Mouse (Mus musculus) layer of hippocampus, adult 6 months (tissue): ENCODE results near the gene Hist1h2bh. TPM values are rescaled to one million over a fixed set of nuclear protein-coding genes. Genes with fewer than 3 reads are reported as not detected.

Experiments used
- microRNA-seq: library from miRNA; unstranded; fragments of <30 nt; microRNA quantifications from one replicate; pipeline ENCODE4 v1.2.0, GENCODE M21; 2020
- polyA plus RNA-seq: library from polyadenylated mRNA; unstranded; fragments of <200 nt; fragmentation: Nextera tagmentation; gene quantifications from 2 replicates; pipeline ENCODE4 v1.2.3, GENCODE M21; 2021

The Hist1h2bh gene
- polyA plus RNA-seq, 1 experiment from 2014 or later: 0.20 TPM

Small RNAs within 50 kb of the gene (microRNA-seq; reads per million reads assigned to microRNA genes)
- gene Gm44297 (not detected), gene Gm44359 (not detected), gene Gm44394 (not detected), gene n-TStga1 (not detected)

Other genes with a start within 250 kb of the Hist1h2bh start
- 11.8 and 14.7 TPM in 2 replicates for gene Zfp322a, start 174.2 kb downstream of the Hist1h2bh start, polyA plus RNA-seq
- gene Abt1, start 119.5 kb downstream of the Hist1h2bh start, polyA plus RNA-seq: 7.2 and 7.9 TPM in 2 replicates
- gene Btn1a1, start 77.5 kb downstream of the Hist1h2bh start, polyA plus RNA-seq: not detected in 2 replicates
- gene Btn2a2, start 54.5 kb downstream of the Hist1h2bh start, polyA plus RNA-seq: 0.26 and 0.46 TPM in 2 replicates
- gene Hist1h4h, start 12.3 kb downstream of the Hist1h2bh start, polyA plus RNA-seq: 62.0 and 135 TPM in 2 replicates
- not detected in 2 replicates for gene Hist1h2af, start 9.5 kb downstream of the Hist1h2bh start, polyA plus RNA-seq
- gene Hist1h3g, start 8.0 kb downstream of the Hist1h2bh start, polyA plus RNA-seq: 1.3 TPM in 1 of 2 replicates, not detected in the other
- 0.14 TPM in 1 of 2 replicates, not detected in the other for gene Hist1h3f, start 660 bp upstream of the Hist1h2bh start, polyA plus RNA-seq
- not detected in 2 replicates for gene Hist1h4f, start 8.3 kb upstream of the Hist1h2bh start, polyA plus RNA-seq
- 0.03 and 0.10 TPM in 2 replicates for gene Hist1h1d, start 9.9 kb upstream of the Hist1h2bh start, polyA plus RNA-seq
- 1.1 and 1.8 TPM in 2 replicates for gene Hist1h3e, start 19.0 kb upstream of the Hist1h2bh start, polyA plus RNA-seq
- gene Hist1h2ae, start 27.8 kb upstream of the Hist1h2bh start, polyA plus RNA-seq: 8.0 and 8.1 TPM in 2 replicates
- 3.4 and 4.7 TPM in 2 replicates for gene Hist1h2bg, start 28.0 kb upstream of the Hist1h2bh start, polyA plus RNA-seq
- gene Hist1h2bf, start 30.8 kb upstream of the Hist1h2bh start, polyA plus RNA-seq: 1.1 TPM in 1 of 2 replicates, not detected in the other
- gene Hist1h2ad, start 31.0 kb upstream of the Hist1h2bh start, polyA plus RNA-seq: not detected in 2 replicates
- 0.60 and 0.88 TPM in 2 replicates for gene Hist1h3d, start 32.4 kb upstream of the Hist1h2bh start, polyA plus RNA-seq
- 7.7 and 14.9 TPM in 2 replicates for gene Hist1h4d, start 38.2 kb upstream of the Hist1h2bh start, polyA plus RNA-seq
- gene Hist1h2be, start 77.7 kb upstream of the Hist1h2bh start, polyA plus RNA-seq: 4.3 and 6.3 TPM in 2 replicates
- 9.9 and 12.4 TPM in 2 replicates for gene Hist1h1e, start 79.2 kb upstream of the Hist1h2bh start, polyA plus RNA-seq
- 2.2 and 4.2 TPM in 2 replicates for gene Hist1h2ac, start 140.6 kb upstream of the Hist1h2bh start, polyA plus RNA-seq
- 125 and 195 TPM in 2 replicates for gene Hist1h2bc, start 140.8 kb upstream of the Hist1h2bh start, polyA plus RNA-seq
- gene Hist1h1t, start 152.4 kb upstream of the Hist1h2bh start, polyA plus RNA-seq: not detected in 2 replicates
- gene Hist1h4c, start 155.1 kb upstream of the Hist1h2bh start, polyA plus RNA-seq: 3.0 and 6.5 TPM in 2 replicates
- gene Hfe, start 167.5 kb upstream of the Hist1h2bh start, polyA plus RNA-seq: 6.8 and 7.3 TPM in 2 replicates
- 8.2 and 11.8 TPM in 2 replicates for gene Hist1h1c, start 195.4 kb upstream of the Hist1h2bh start, polyA plus RNA-seq
- 0.43 and 0.45 TPM in 2 replicates for gene Hist1h3c, start 202.2 kb upstream of the Hist1h2bh start, polyA plus RNA-seq
- 0.92 TPM in 1 of 2 replicates, not detected in the other for gene Hist1h2bb, start 203.3 kb upstream of the Hist1h2bh start, polyA plus RNA-seq
- gene Hist1h2ab, start 207.7 kb upstream of the Hist1h2bh start, polyA plus RNA-seq: 3.4 and 5.1 TPM in 2 replicates
- 0.31 TPM in 1 of 2 replicates, not detected in the other for gene Hist1h3b, start 208.9 kb upstream of the Hist1h2bh start, polyA plus RNA-seq
- not detected in 2 replicates for gene Hist1h4b, start 213.6 kb upstream of the Hist1h2bh start, polyA plus RNA-seq
- gene Hist1h4a, start 217.8 kb upstream of the Hist1h2bh start, polyA plus RNA-seq: 0.34 TPM in 1 of 2 replicates, not detected in the other
- not detected in 2 replicates for gene Hist1h3a, start 219.0 kb upstream of the Hist1h2bh start, polyA plus RNA-seq
- gene Hist1h1a, start 220.3 kb upstream of the Hist1h2bh start, polyA plus RNA-seq: 0.20 TPM in 1 of 2 replicates, not detected in the other
- not detected in 2 replicates for gene Trim38, start 226.5 kb upstream of the Hist1h2bh start, polyA plus RNA-seq